Comparison of ENCODE assay signal across 9 mouse cellular contexts in genomic region chr7:143830399-143830798, GRCm38 (mm10). TPM values are rescaled to one million over a fixed set of nuclear protein-coding genes. Genes with fewer than 3 reads are reported as not detected.
DNase-seq lines count a peak whose midpoint lies in the region; ATAC-seq and TF ChIP-seq lines count a peak whose summit lies in the region.
"Had no signal": no experiment of that assay in that cellular context is flagged by ENCODE, and none has a peak within 500 bp of the region (broad histone marks: within the 10 kb centered on the region; RNA-seq: fewer than 3 reads in every experiment).

No protein-coding gene starts in this region.

- WGBS in lung, embryonic 16.5 days, result 2% methylated on average over 6 of the region's 6 CpGs
- 17% methylated on average over 6 of the region's 6 CpGs for WGBS in forebrain, embryonic 10.5 days
- WGBS in limb, embryonic 11.5 days, result 16% methylated on average over 6 of the region's 6 CpGs
- 6% methylated on average over 6 of the region's 6 CpGs for WGBS in small intestine, adult 2 months

- no peak for DNase-seq in lung, postnatal 14 days
- no peak for DNase-seq in forebrain, embryonic 10.5 days (ENCODE audit: extremely low spot score, low spot score)
- no peak for DNase-seq in limb, embryonic 11.5 days (ENCODE audit: low spot score)
- DNase-seq in thymus, postnatal 0 days (ENCODE audit: low spot score), result no peak
- DNase-seq in natural killer cell, adult 2 months (ENCODE audit: low spot score in 2 of 2), result no peak

- H3K36me3 ChIP-seq in lung, embryonic 16.5 days (ENCODE audit: control insufficient read depth, insufficient read depth, low read length), result no peaks in the 10 kb centered on the region
- peaks cover 39% of the 10 kb centered on the region for H3K36me3 ChIP-seq in forebrain, embryonic 10.5 days (replicated peaks)
- H3K36me3 ChIP-seq in limb, embryonic 11.5 days (ENCODE audit: control insufficient read depth, insufficient read depth, low read length), result no peaks in the 10 kb centered on the region
- H3K36me3 ChIP-seq in small intestine, adult 2 months (ENCODE audit: control insufficient read depth, insufficient read depth, low read length), result no peaks in the 10 kb centered on the region

- peak overlapping the region; percentile 79 for H3K9ac ChIP-seq in lung, embryonic 16.5 days (ENCODE audit: low read length)
- H3K9ac ChIP-seq in limb, embryonic 11.5 days (ENCODE audit: low read length), result peak overlapping the region; percentile 63

- H3K4me1 ChIP-seq in lung, embryonic 16.5 days (replicated peaks; ENCODE audit: control insufficient read depth, insufficient read depth, low read length), result peaks cover 9% of the 10 kb centered on the region
- peaks cover 41% of the 10 kb centered on the region for H3K4me1 ChIP-seq in forebrain, embryonic 10.5 days
- 0 out of 2 replicates have a peak, but pooled peaks cover 7% of the 10 kb centered on the region for H3K4me1 ChIP-seq in limb, embryonic 11.5 days (ENCODE audit: control insufficient read depth, insufficient read depth, low read length)
- H3K4me1 ChIP-seq in small intestine, adult 2 months (ENCODE audit: control insufficient read depth, insufficient read depth, insufficient read length, low read length), result peaks cover 24% of the 10 kb centered on the region; the same call in 1 of the 2 replicates

- H3K9me3 ChIP-seq in lung, embryonic 16.5 days (ENCODE audit: control insufficient read depth, low read length), result no peaks in the 10 kb centered on the region
- H3K9me3 ChIP-seq in forebrain, embryonic 10.5 days, result no peaks in the 10 kb centered on the region
- H3K9me3 ChIP-seq in limb, embryonic 11.5 days (ENCODE audit: control insufficient read depth, low read length), result no peaks in the 10 kb centered on the region

- no peaks in the 10 kb centered on the region for H3K27me3 ChIP-seq in lung, embryonic 16.5 days (ENCODE audit: control insufficient read depth, insufficient read depth, low read depth, low read length)
- H3K27me3 ChIP-seq in forebrain, embryonic 10.5 days (ENCODE audit: poor library complexity, severe bottlenecking), result no peaks in the 10 kb centered on the region
- no peaks in the 10 kb centered on the region for H3K27me3 ChIP-seq in limb, embryonic 11.5 days (ENCODE audit: control insufficient read depth, insufficient read depth, low read length)
- no peaks in the 10 kb centered on the region for H3K27me3 ChIP-seq in small intestine, adult 2 months (ENCODE audit: control insufficient read depth, insufficient read depth, low read length)

- peak overlapping the region; percentile 84 for H3K4me3 ChIP-seq in lung, embryonic 16.5 days (ENCODE audit: low read length)
- peak overlapping the region; percentile 71 for H3K4me3 ChIP-seq in forebrain, embryonic 10.5 days
- H3K4me3 ChIP-seq in limb, embryonic 11.5 days (ENCODE audit: low read depth, low read length), result peak overlapping the region; percentile 55
- H3K4me3 ChIP-seq in small intestine, adult 2 months (ENCODE audit: low read depth, low read length), result peak overlapping the region; percentile 62

- H3K27ac ChIP-seq in lung, embryonic 16.5 days (ENCODE audit: low read length), result peak overlapping the region; percentile 46
- H3K27ac ChIP-seq in forebrain, embryonic 10.5 days, result peak overlapping the region; percentile 95
- H3K27ac ChIP-seq in limb, embryonic 11.5 days (replicated peaks; ENCODE audit: low read depth, low read length), result no peak overlapping the region
- peak overlapping the region; percentile 27; the same call in 1 of the 2 replicates for H3K27ac ChIP-seq in small intestine, adult 2 months (ENCODE audit: insufficient read depth, low read depth, low read length)

- no peak for TF ChIP-seq CTCF in small intestine, adult 2 months (IDR thresholded peaks at IDR 0.05; ENCODE audit: extremely low read depth, insufficient read length, insufficient replicate concordance, low read depth, low read length)

- peak overlapping the region; percentile 93 for H3K4me2 ChIP-seq in lung, embryonic 16.5 days (ENCODE audit: low read depth, low read length)
- H3K4me2 ChIP-seq in limb, embryonic 11.5 days (ENCODE audit: low read depth, severe bottlenecking), result peak overlapping the region; percentile 91

- no peak for ATAC-seq in lung, embryonic 16.5 days (ENCODE audit: low read depth)
- no peak; the same call in 1 of the 2 replicates for ATAC-seq in limb, embryonic 11.5 days (ENCODE audit: insufficient number of reproducible peaks, low FRiP score, low TSS enrichment, low read depth)
- ATAC-seq in monocyte, adult 5-6 weeks (replicated peaks; ENCODE audit: insufficient number of reproducible peaks, low FRiP score, low TSS enrichment, poor library complexity, severe bottlenecking), result no peak

- no peak for TF ChIP-seq POLR2A in small intestine, adult 2 months (IDR thresholded peaks at IDR 0.05; ENCODE audit: low read depth, low read length)

RNA-seq across cellular contexts. Expression of gene Dhcr7, which starts 7.5 kb away (rescaled TPM):
- 24.3 and 27.3 TPM in 2 replicates for polyA plus RNA-seq in lung, embryonic 16.5 days (2015; fragmentation: Nextera tagmentation; extraction: Ambion mirVana)
- 89.3 and 96.2 TPM in 2 replicates for polyA plus RNA-seq in forebrain, embryonic 10.5 days (2016; fragmentation: Nextera tagmentation; extraction: Ambion mirVana)
- polyA plus RNA-seq in limb, embryonic 11.5 days (2014; fragmentation: Nextera tagmentation; extraction: Ambion mirVana), result 56.0 and 60.6 TPM in 2 replicates
- 56.9 and 114 TPM in 2 replicates for polyA plus RNA-seq in small intestine, adult 2 months (2012; rRNA removed)
- 30.0 and 41.7 TPM in 2 replicates for polyA plus RNA-seq in thymus, postnatal 0 days (2015; fragmentation: Nextera tagmentation; extraction: Ambion mirVana)
- total RNA-seq in monocyte, adult 5-6 weeks (2017), result 1.4 to 9.9 TPM (median 3.2 TPM) in 3 replicates

RNA-seq across cellular contexts. Expression of gene Nadsyn1, which starts 7.8 kb away (rescaled TPM):
- polyA plus RNA-seq in lung, embryonic 16.5 days (2015; fragmentation: Nextera tagmentation; extraction: Ambion mirVana), result 7.7 and 8.9 TPM in 2 replicates
- polyA plus RNA-seq in forebrain, embryonic 10.5 days (2016; fragmentation: Nextera tagmentation; extraction: Ambion mirVana), result 8.8 and 10.8 TPM in 2 replicates
- polyA plus RNA-seq in limb, embryonic 11.5 days (2014; fragmentation: Nextera tagmentation; extraction: Ambion mirVana), result 7.8 and 8.4 TPM in 2 replicates
- polyA plus RNA-seq in small intestine, adult 2 months (2012; rRNA removed), result 29.7 and 55.4 TPM in 2 replicates
- 7.1 and 7.7 TPM in 2 replicates for polyA plus RNA-seq in thymus, postnatal 0 days (2015; fragmentation: Nextera tagmentation; extraction: Ambion mirVana)
- total RNA-seq in monocyte, adult 5-6 weeks (2017), result 9.3 to 24.7 TPM (median 20.9 TPM) in 3 replicates

RNA-seq across cellular contexts. Expression of gene Gm498, which starts 36.2 kb away (rescaled TPM):
- not detected in 2 replicates for polyA plus RNA-seq in lung, embryonic 16.5 days (2015; fragmentation: Nextera tagmentation; extraction: Ambion mirVana)
- not detected in 2 replicates for polyA plus RNA-seq in forebrain, embryonic 10.5 days (2016; fragmentation: Nextera tagmentation; extraction: Ambion mirVana)
- not detected in 2 replicates for polyA plus RNA-seq in limb, embryonic 11.5 days (2014; fragmentation: Nextera tagmentation; extraction: Ambion mirVana)
- not detected in 2 replicates for polyA plus RNA-seq in small intestine, adult 2 months (2012; rRNA removed)
- polyA plus RNA-seq in thymus, postnatal 0 days (2015; fragmentation: Nextera tagmentation; extraction: Ambion mirVana), result not detected in 2 replicates
- not detected in 3 replicates for total RNA-seq in monocyte, adult 5-6 weeks (2017)
- total RNA-seq: common myeloid progenitor, adult 5-6 weeks had no signal

RNA-seq across cellular contexts. Expression of gene Mrgpre, which starts 46.1 kb away (rescaled TPM):
- polyA plus RNA-seq in lung, embryonic 16.5 days (2015; fragmentation: Nextera tagmentation; extraction: Ambion mirVana), result 1.4 and 1.6 TPM in 2 replicates
- 1.4 and 1.5 TPM in 2 replicates for polyA plus RNA-seq in forebrain, embryonic 10.5 days (2016; fragmentation: Nextera tagmentation; extraction: Ambion mirVana)
- 2.0 and 2.2 TPM in 2 replicates for polyA plus RNA-seq in limb, embryonic 11.5 days (2014; fragmentation: Nextera tagmentation; extraction: Ambion mirVana)
- 1.6 and 3.6 TPM in 2 replicates for polyA plus RNA-seq in small intestine, adult 2 months (2012; rRNA removed)
- polyA plus RNA-seq in thymus, postnatal 0 days (2015; fragmentation: Nextera tagmentation; extraction: Ambion mirVana), result 1.5 and 1.7 TPM in 2 replicates
- 0.29 to 0.32 TPM in 2 of 3 replicates, not detected in the other for total RNA-seq in monocyte, adult 5-6 weeks (2017)
